Mouse (Mus musculus) heart, postnatal 0 days (tissue): Measurements from ENCODE around the gene Gm12830. TPM values are rescaled to one million over a fixed set of nuclear protein-coding genes. Genes with fewer than 3 reads are reported as not detected.
A peak's percentile ranks its signal among the peaks of the same experiment; 100 is the strongest.

Experiments
- ATAC-seq: fragments of 200-750 bp; cut with Nextera tagmentation; 2 replicates; pipeline ENCODE4 v1.8.0; 2017; ENCODE audit warnings: low read depth, moderate number of reproducible peaks, moderate library complexity; ENCODE audit not compliant: insufficient read depth
- DNase-seq: peaks from one replicate; pipeline ENCODE4 v3.0.0-alpha.2; 2016; ENCODE audit warnings: low spot score
- H3K27ac ChIP-seq: fragments of 300-500 bp; sonication (generic); 2 replicates; pipeline ENCODE4 v1.5.1; 2014; ENCODE audit warnings: low read depth, mild to moderate bottlenecking
- H3K27me3 ChIP-seq: fragments of 300-500 bp; sonication (generic); 2 replicates; pipeline ENCODE4 v1.6.1; 2014; ENCODE audit warnings: low read length, mixed read lengths; ENCODE audit not compliant: control insufficient read depth, insufficient read depth
- H3K36me3 ChIP-seq: fragments of 300-500 bp; sonication (generic); replicated peaks from 2 replicates; pipeline ENCODE4 v1.6.1; 2014; ENCODE audit warnings: low read length, mixed read lengths; ENCODE audit not compliant: control insufficient read depth, insufficient read depth
- H3K4me1 ChIP-seq: fragments of 300-500 bp; sonication (generic); 2 replicates; pipeline ENCODE4 v1.6.1; 2014; ENCODE audit warnings: antibody characterized with exemption; ENCODE audit not compliant: control insufficient read depth, insufficient read depth
- H3K4me2 ChIP-seq: fragments of 300-500 bp; sonication (generic); 2 replicates; pipeline ENCODE4 v1.6.1; 2014; ENCODE audit warnings: low read depth, mild to moderate bottlenecking, low read length, moderate library complexity
- H3K4me3 ChIP-seq: fragments of 300-500 bp; sonication (generic); 2 replicates; pipeline ENCODE4 v1.5.1; 2014; ENCODE audit warnings: low read depth, low read length
- H3K9ac ChIP-seq: fragments of 300-500 bp; sonication (generic); replicated peaks from 2 replicates; pipeline ENCODE4 v1.6.1; 2014; ENCODE audit warnings: low read depth, low read length, mixed read lengths
- H3K9me3 ChIP-seq: fragments of 300-500 bp; sonication (generic); replicated peaks from 2 replicates; pipeline ENCODE4 v1.6.1; 2016; ENCODE audit warnings: low read length; ENCODE audit not compliant: control insufficient read depth
- CTCF ChIP-seq: IDR thresholded peaks from 2 replicates; pipeline ENCODE4 v1.5.1; 2016; ENCODE audit warnings: antibody characterized with exemption, control low read depth, low read depth
- EP300 ChIP-seq: IDR thresholded peaks from 2 replicates; pipeline ENCODE4 v1.6.1; 2016; ENCODE audit warnings: antibody characterized with exemption, low read depth
- WGBS: fragments of 180-500 bp; shearing (Covaris S2); extraction: QIAGEN DNeasy Blood & Tissue Kit; methylation state at CpG from one replicate; pipeline ENCODE4 v1.1.7; 2014; 5-methylcytosine and 5-hydroxymethylcytosine counted together
- polyA plus RNA-seq: library from polyadenylated mRNA; unstranded; fragments of >200 nt; fragmentation: Nextera tagmentation; extraction: Ambion mirVana; gene quantifications from 2 replicates; pipeline ENCODE4 v1.2.1, GENCODE M21; 2015
- total RNA-seq: library from RNA; depleted of rRNA; stranded (reverse); fragments of >200 nt; gene quantifications from 2 replicates; pipeline ENCODE4 v1.2.3, GENCODE M21; 2014; ENCODE audit warnings: low replicate concordance; rRNA removed

Gene Gm12830
- not detected in 2 replicates for total RNA-seq
- not detected in 2 replicates for polyA plus RNA-seq

DNA sequence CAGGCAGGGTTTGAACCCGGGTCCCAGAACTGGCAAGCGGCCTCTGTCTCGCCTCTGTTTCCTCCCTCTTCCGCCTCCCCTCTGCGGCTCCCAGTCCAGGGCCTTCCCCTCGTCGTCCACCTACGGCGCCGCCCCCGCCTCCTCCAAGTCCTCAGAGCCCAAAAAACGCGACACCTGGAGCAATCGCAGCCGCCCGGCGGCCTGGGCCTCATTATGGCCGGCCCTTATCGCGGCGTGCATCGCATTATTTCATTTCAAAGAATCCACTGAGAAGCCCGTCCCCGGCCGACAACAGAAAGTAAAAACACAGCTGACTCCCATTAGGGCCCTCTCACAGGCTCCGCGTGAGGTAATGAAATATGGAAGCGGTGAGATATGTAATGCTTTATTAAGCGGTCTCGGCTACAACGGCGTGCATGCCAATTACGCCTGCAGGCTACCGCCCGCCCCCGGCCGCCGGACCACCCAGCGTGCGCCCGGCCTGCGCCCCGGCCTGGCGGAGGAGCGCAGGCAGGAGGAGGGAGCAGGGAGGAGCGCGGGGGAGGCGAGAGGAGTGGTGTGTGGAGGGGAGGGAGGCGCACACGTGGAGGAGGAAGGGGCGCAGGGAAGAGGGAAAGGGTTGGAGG lies at the start of gene Gm12830:
TSS of gene Gm12830 (plus strand) at position 156 of the 626 bp plus-strand sequence.
- Histone ChIP-seq H3K4me3 (peak within 1 kb of the TSS; percentile 56), H3K9ac (peak within 1 kb of the TSS; percentile 52), H3K27me3 (peaks cover 32% of the 10 kb centered on the region), H3K9me3 (no peaks in the 10 kb centered on the region), H3K4me2 (peak within 1 kb of the TSS; percentile 68), H3K36me3 (no peaks in the 10 kb centered on the region), H3K4me1 (no peaks in the 10 kb centered on the region), H3K27ac (no peak within 1 kb of the TSS)
- ATAC-seq (peak; percentile 66), DNase-seq (no peak)
- WGBS: 1% methylated on average over 51 of the region's 51 CpGs
- no peak for TF ChIP-seq EP300
- no peak for TF ChIP-seq CTCF

DNA sequence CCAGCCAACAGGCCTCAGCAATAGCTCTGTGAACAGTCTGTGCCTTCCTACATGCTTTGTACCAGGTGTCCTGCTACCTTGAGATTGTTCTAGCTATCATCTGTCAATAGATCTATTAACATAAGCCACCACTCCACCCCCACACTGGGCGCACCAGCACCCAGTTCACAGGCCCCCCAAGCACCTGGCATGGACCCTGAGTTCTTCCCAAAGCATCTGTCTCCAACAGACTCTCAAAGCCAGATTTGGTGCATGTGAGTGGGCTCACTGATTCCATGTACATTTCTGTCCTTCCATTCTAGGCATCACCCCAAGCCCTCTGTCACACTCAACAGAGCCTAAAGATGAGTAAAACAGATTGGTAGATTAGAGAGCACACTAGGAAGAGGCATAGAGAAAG lies 48.2 kb upstream of the Gm12830 start:
- H3K27me3 ChIP-seq: no peaks in the 10 kb centered on the region
- no peak for ATAC-seq

DNA sequence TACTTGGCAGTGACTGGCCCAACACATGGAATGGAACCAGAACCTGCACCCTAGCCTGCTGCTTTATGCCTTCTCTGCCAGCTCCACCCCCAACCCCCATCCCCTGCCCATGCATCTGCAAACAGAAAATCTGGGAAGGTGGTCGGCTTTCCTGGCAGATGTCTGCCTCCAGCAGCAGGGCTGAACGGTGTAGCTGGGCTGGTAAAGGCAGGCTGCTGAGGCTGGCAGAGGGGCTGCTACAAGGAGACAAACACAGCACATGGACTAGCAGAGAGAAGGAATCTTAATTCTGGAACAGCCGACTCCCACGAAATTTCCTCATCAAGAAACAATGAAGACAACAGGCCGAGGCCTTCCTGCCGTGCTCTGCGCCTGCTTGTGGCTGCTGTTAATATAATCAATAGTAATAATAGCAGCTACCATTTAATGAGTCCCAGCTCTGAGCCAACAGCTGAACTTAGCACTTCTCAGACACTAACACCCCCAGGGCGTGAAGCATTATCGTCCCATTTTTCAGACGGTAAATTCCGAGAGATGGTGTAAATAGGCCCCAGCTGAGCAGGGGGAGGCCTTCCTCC lies 43.8 kb upstream of the Gm12830 start:
- Histone ChIP-seq H3K9me3 (no peaks in the 10 kb centered on the region), H3K4me3 (no peak overlapping the region), H3K9ac (no peak overlapping the region), H3K4me1 (no peaks in the 10 kb centered on the region), H3K27ac (no peak overlapping the region), H3K36me3 (no peaks in the 10 kb centered on the region), H3K27me3 (no peaks in the 10 kb centered on the region), H3K4me2 (no peak overlapping the region)
- 61% methylated on average over 11 of the region's 11 CpGs for WGBS
- ATAC-seq: no peak
- no peak for DNase-seq
- no peak for TF ChIP-seq EP300

More for the DNA sequence above, 48.2 kb upstream of the Gm12830 start:
- Histone ChIP-seq H3K4me3 (no peak overlapping the region), H3K36me3 (no peaks in the 10 kb centered on the region), H3K4me1 (no peaks in the 10 kb centered on the region), H3K9ac (no peak overlapping the region), H3K9me3 (no peaks in the 10 kb centered on the region), H3K4me2 (no peak overlapping the region), H3K27ac (no peak overlapping the region)
- TF ChIP-seq CTCF (no peak), EP300 (no peak)
- no peak for DNase-seq
- 85% methylated on average over 1 of the region's 1 CpGs for WGBS

DNA sequence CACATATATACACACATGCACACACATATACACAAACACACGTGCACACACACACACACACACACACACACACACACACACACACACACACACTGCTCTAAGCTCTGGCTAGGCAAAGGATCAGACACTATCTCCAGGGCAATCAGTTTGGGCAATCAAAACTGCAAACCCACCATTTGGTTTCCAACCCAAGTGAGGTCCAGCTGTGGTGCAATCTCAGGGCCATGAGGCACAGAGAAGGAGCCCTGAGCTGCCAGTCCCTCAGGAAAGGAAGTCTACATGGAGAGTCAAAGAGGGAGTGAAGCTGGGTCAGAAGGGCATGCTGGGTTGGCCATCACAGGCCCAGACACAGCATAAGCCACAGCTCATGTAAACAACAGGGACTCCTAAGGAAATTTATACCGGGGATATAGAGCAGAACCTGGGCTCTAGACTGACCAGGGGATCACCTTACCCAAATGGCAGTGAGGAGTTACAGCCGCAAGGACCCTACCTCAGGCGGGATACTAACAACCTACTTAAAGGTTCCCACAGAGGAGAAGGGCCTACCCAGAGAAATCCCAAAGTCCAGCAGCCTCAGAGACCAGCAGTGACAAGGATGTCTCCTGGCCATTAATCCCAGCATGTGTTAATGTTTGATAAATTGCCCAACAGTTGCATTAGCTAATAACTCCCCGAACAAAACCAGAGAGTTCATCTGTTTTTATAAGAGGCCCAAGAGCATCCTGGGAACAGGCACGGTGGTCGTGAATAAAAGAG lies 42.6 kb upstream of the Gm12830 start:
- Histone ChIP-seq H3K9ac (no peak overlapping the region), H3K4me1 (no peaks in the 10 kb centered on the region), H3K27ac (no peak overlapping the region), H3K4me2 (no peak overlapping the region), H3K9me3 (no peaks in the 10 kb centered on the region), H3K27me3 (no peaks in the 10 kb centered on the region), H3K4me3 (no peak overlapping the region), H3K36me3 (no peaks in the 10 kb centered on the region)
- no peak for DNase-seq
- TF ChIP-seq CTCF (no peak), EP300 (no peak)
- no peak for ATAC-seq
- 61% methylated on average over 7 of the region's 7 CpGs for WGBS

DNA sequence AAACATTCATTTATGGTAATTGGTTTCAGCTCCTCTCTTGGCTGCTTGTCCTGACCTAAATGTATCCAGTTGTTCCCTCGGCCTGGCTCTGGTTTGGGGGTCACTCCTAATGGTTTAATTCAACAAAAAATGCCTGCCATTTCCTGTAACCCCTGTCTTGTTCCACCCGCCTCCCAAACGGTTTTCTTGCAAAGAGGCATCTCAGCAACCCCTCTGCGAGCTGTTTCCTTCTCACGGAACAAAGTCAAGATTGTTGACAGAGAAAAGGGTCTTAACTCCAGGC lies 42.1 kb upstream of the Gm12830 start:
- H3K4me2 ChIP-seq: no peak overlapping the region
- no peak for TF ChIP-seq CTCF
- TF ChIP-seq EP300: no peak
- H3K36me3 ChIP-seq: no peaks in the 10 kb centered on the region
- no peak for ATAC-seq
- H3K4me1 ChIP-seq: no peaks in the 10 kb centered on the region
- H3K27ac ChIP-seq: no peak overlapping the region
- DNase-seq: no peak
- no peaks in the 10 kb centered on the region for H3K27me3 ChIP-seq
- H3K4me3 ChIP-seq: no peak overlapping the region
- H3K9ac ChIP-seq: no peak overlapping the region
- no peaks in the 10 kb centered on the region for H3K9me3 ChIP-seq
- WGBS: 49% methylated on average over 5 of the region's 5 CpGs
